ENCODE assay signal across 14 mouse cellular contexts in genomic region chr7:28582841-28583240, GRCm38 (mm10). TPM values are rescaled to one million over a fixed set of nuclear protein-coding genes. Genes with fewer than 3 reads are reported as not detected.
DNase-seq lines count a peak whose midpoint lies in the region; ATAC-seq and TF ChIP-seq lines count a peak whose summit lies in the region.
"Had no signal": no experiment of that assay in that cellular context is flagged by ENCODE, and none has a peak within 500 bp of the region (broad histone marks: within the 10 kb centered on the region; RNA-seq: fewer than 3 reads in every experiment).

No protein-coding gene starts in this region.

- no peak overlapping the region for H3K9ac ChIP-seq in liver, adult 2 months (ENCODE audit: low read depth, low read length)
- H3K9ac ChIP-seq in stomach, embryonic 14.5 days (replicated peaks; ENCODE audit: low read depth, low read length), result no peak overlapping the region

- H3K79me2 ChIP-seq in liver, adult 2 months (ENCODE audit: control insufficient read depth, insufficient read depth, low read length), result peaks cover 55% of the 10 kb centered on the region

- TF ChIP-seq CTCF in liver, adult 2 months (IDR thresholded peaks at IDR 0.05; ENCODE audit: low read depth, low read length), result no peak

- DNase-seq in layer of hippocampus, adult 9-11 months, result peak; percentile 49
- DNase-seq in layer of hippocampus, postnatal 10 days (ENCODE audit: low spot score in 2 of 2), result no peak
- peak; percentile 77 for DNase-seq in liver, adult 2 months (ENCODE audit: extremely low read depth, low read depth, low spot score)
- DNase-seq in cerebellum, postnatal 10 days, result no peak
- no peak for DNase-seq in lung, postnatal 36 days
- DNase-seq: kidney, postnatal 10 days; lung, postnatal 4 days had no signal

- no peak for TF ChIP-seq POLR2A in liver, adult 2 months (IDR thresholded peaks at IDR 0.05; ENCODE audit: extremely low read depth, insufficient read depth, low read length)

- no peak overlapping the region for H3K27ac ChIP-seq in liver, adult 2 months (replicated peaks; ENCODE audit: insufficient read depth, low read depth, low read length)
- peak overlapping the region; percentile 48; the same call in 1 of the 2 replicates for H3K27ac ChIP-seq in stomach, embryonic 14.5 days (ENCODE audit: low read length)

- H3K4me1 ChIP-seq in erythroblast, embryonic 14.5 days (ENCODE audit: control insufficient read depth), result peaks cover 98% of the 10 kb centered on the region
- H3K4me1 ChIP-seq in liver, adult 2 months (ENCODE audit: control insufficient read depth, insufficient read depth, low read length), result peaks cover 26% of the 10 kb centered on the region
- peaks cover 51% of the 10 kb centered on the region for H3K4me1 ChIP-seq in stomach, embryonic 14.5 days (ENCODE audit: control insufficient read depth, insufficient read depth, low read length)

- peaks cover 3% of the 10 kb centered on the region for H3K9me3 ChIP-seq in erythroblast, embryonic 14.5 days (ENCODE audit: control insufficient read depth, low read length)
- H3K9me3 ChIP-seq in stomach, embryonic 14.5 days (ENCODE audit: control insufficient read depth, low read depth, low read length), result no peaks in the 10 kb centered on the region

- H3K27me3 ChIP-seq in erythroblast, embryonic 14.5 days (ENCODE audit: control insufficient read depth), result no peaks in the 10 kb centered on the region
- H3K27me3 ChIP-seq in liver, adult 2 months (ENCODE audit: control insufficient read depth, insufficient read depth, low read length), result no peaks in the 10 kb centered on the region
- H3K27me3 ChIP-seq in stomach, embryonic 14.5 days (ENCODE audit: control insufficient read depth, insufficient read depth, low read length), result no peaks in the 10 kb centered on the region

- no peak overlapping the region for H3K4me2 ChIP-seq in stomach, embryonic 14.5 days (replicated peaks; ENCODE audit: low read depth, low read length)

- H3K36me3 ChIP-seq in erythroblast, embryonic 14.5 days (ENCODE audit: control insufficient read depth), result peaks cover 83% of the 10 kb centered on the region
- no peaks in the 10 kb centered on the region for H3K36me3 ChIP-seq in liver, adult 2 months (ENCODE audit: control insufficient read depth, insufficient read depth, low read length)
- H3K36me3 ChIP-seq in stomach, embryonic 14.5 days (ENCODE audit: control insufficient read depth, insufficient read depth, low read length), result no peaks in the 10 kb centered on the region

- ATAC-seq in erythroblast, adult 5-6 weeks (replicated peaks; ENCODE audit: low FRiP score, poor library complexity, severe bottlenecking), result no peak
- no peak for ATAC-seq in stomach, embryonic 14.5 days (ENCODE audit: insufficient number of reproducible peaks, insufficient read depth, low FRiP score, low read depth)

- H3K4me3 ChIP-seq in erythroblast, embryonic 14.5 days (replicated peaks), result peak overlapping the region; percentile 49
- no peak overlapping the region for H3K4me3 ChIP-seq in liver, adult 2 months (ENCODE audit: insufficient read depth, low read depth, low read length)
- no peak overlapping the region for H3K4me3 ChIP-seq in stomach, embryonic 14.5 days (ENCODE audit: low read depth, low read length)

- WGBS in liver, adult 2 months, result 29% methylated on average over 11 of the region's 11 CpGs
- WGBS in stomach, embryonic 14.5 days, result 59% methylated on average over 11 of the region's 11 CpGs

RNA-seq across cellular contexts. Expression of gene Samd4b, which starts 15.1 kb away (rescaled TPM):
- polyA plus RNA-seq in erythroblast, embryonic 14.5 days (2012), result 9.3 and 11.4 TPM in 2 replicates
- total RNA-seq in erythroblast, adult 5-6 weeks (2015; ENCODE audit: low replicate concordance), result 7.3 and 11.9 TPM in 2 replicates
- 3.1 and 4.8 TPM in 2 replicates for total RNA-seq in erythroblast, adult 5-6 weeks (2017; ENCODE audit: low replicate concordance)
- total RNA-seq in layer of hippocampus, postnatal 10 days (2021), result 10 to 100 TPM; 58.4 to 61.9 TPM
- 4.1 and 6.9 TPM in 2 replicates for total RNA-seq in liver, adult 2 months (2014; rRNA removed)
- 25.7 and 27.0 TPM in 2 replicates for polyA plus RNA-seq in liver, adult 2 months (2012; rRNA removed)
- polyA plus RNA-seq in stomach, embryonic 14.5 days (2014; fragmentation: Nextera tagmentation; extraction: Ambion mirVana), result 23.7 and 25.8 TPM in 2 replicates

RNA-seq across cellular contexts. Expression of gene Pak4, which starts 15.1 kb away (rescaled TPM):
- polyA plus RNA-seq in erythroblast, embryonic 14.5 days (2012), result 16.1 and 20.0 TPM in 2 replicates
- total RNA-seq in erythroblast, adult 5-6 weeks (2015; ENCODE audit: low replicate concordance), result 3.1 and 3.5 TPM in 2 replicates
- total RNA-seq in erythroblast, adult 5-6 weeks (2017; ENCODE audit: low replicate concordance), result 2.0 and 6.4 TPM in 2 replicates
- 10 to 100 TPM; 11.7 to 13.0 TPM for total RNA-seq in layer of hippocampus, postnatal 10 days (2021)
- total RNA-seq in liver, adult 2 months (2014; rRNA removed), result 4.0 and 7.0 TPM in 2 replicates
- 14.9 TPM in 2 replicates for polyA plus RNA-seq in liver, adult 2 months (2012; rRNA removed)
- 41.1 and 47.8 TPM in 2 replicates for polyA plus RNA-seq in stomach, embryonic 14.5 days (2014; fragmentation: Nextera tagmentation; extraction: Ambion mirVana)

RNA-seq across cellular contexts. Expression of gene Nccrp1, which starts 35.8 kb away (rescaled TPM):
- polyA plus RNA-seq in erythroblast, embryonic 14.5 days (2012), result 0.05 and 0.09 TPM in 2 replicates
- 0.84 TPM in 1 of 2 replicates, not detected in the other for total RNA-seq in erythroblast, adult 5-6 weeks (2015; ENCODE audit: low replicate concordance)
- total RNA-seq in erythroblast, adult 5-6 weeks (2017; ENCODE audit: low replicate concordance), result not detected in 2 replicates
- under 1 TPM; 0.42 to 0.46 TPM for total RNA-seq in layer of hippocampus, postnatal 10 days (2021)
- total RNA-seq in liver, adult 2 months (2014; rRNA removed), result not detected in 2 replicates
- 0.05 TPM in 1 of 2 replicates, not detected in the other for polyA plus RNA-seq in liver, adult 2 months (2012; rRNA removed)
- not detected in 2 replicates for polyA plus RNA-seq in stomach, embryonic 14.5 days (2014; fragmentation: Nextera tagmentation; extraction: Ambion mirVana)
- total RNA-seq: granulocyte monocyte progenitor cell, adult 5-6 weeks; hematopoietic stem cell, adult 5-6 weeks had no signal

RNA-seq across cellular contexts. Expression of gene Sycn, which starts 42.2 kb away (rescaled TPM):
- not detected in 2 replicates for polyA plus RNA-seq in erythroblast, embryonic 14.5 days (2012)
- not detected in 2 replicates for total RNA-seq in erythroblast, adult 5-6 weeks (2015; ENCODE audit: low replicate concordance)
- not detected in 2 replicates for total RNA-seq in erythroblast, adult 5-6 weeks (2017; ENCODE audit: low replicate concordance)
- not detected for total RNA-seq in layer of hippocampus, postnatal 10 days (2021)
- total RNA-seq in liver, adult 2 months (2014; rRNA removed), result 8.7 and 16.4 TPM in 2 replicates
- 1.4 and 1.6 TPM in 2 replicates for polyA plus RNA-seq in liver, adult 2 months (2012; rRNA removed)
- 0.49 and 1.0 TPM in 2 replicates for polyA plus RNA-seq in stomach, embryonic 14.5 days (2014; fragmentation: Nextera tagmentation; extraction: Ambion mirVana)
- total RNA-seq: granulocyte monocyte progenitor cell, adult 5-6 weeks; hematopoietic stem cell, adult 5-6 weeks; left cerebral cortex, postnatal 25 days; midbrain, postnatal 0 days had no signal
- polyA plus RNA-seq: midbrain, postnatal 0 days had no signal

RNA-seq across cellular contexts. Expression of gene Acp7, which starts 48.3 kb away (rescaled TPM):
- not detected in 2 replicates for polyA plus RNA-seq in erythroblast, embryonic 14.5 days (2012)
- total RNA-seq in erythroblast, adult 5-6 weeks (2015; ENCODE audit: low replicate concordance), result not detected in 2 replicates
- not detected in 2 replicates for total RNA-seq in erythroblast, adult 5-6 weeks (2017; ENCODE audit: low replicate concordance)
- total RNA-seq in layer of hippocampus, postnatal 10 days (2021), result 1 to 10 TPM; 1.5 to 2.1 TPM
- not detected in 2 replicates for total RNA-seq in liver, adult 2 months (2014; rRNA removed)
- not detected in 2 replicates for polyA plus RNA-seq in liver, adult 2 months (2012; rRNA removed)
- polyA plus RNA-seq in stomach, embryonic 14.5 days (2014; fragmentation: Nextera tagmentation; extraction: Ambion mirVana), result not detected in 2 replicates
- total RNA-seq: granulocyte monocyte progenitor cell, adult 5-6 weeks; hematopoietic stem cell, adult 5-6 weeks had no signal

Comparison
In these comparisons a context has a peak if more than half of its experiments do, and no peak if none do; other contexts are left out.
1. DNase-seq: peak in layer of hippocampus, adult 9-11 months (single experiment) and liver, adult 2 months (single experiment); none in layer of hippocampus, postnatal 10 days (0 of 2), cerebellum, postnatal 10 days (0 of 2) and lung, postnatal 36 days (single experiment).